Mouse (Mus musculus) cerebellum, postnatal 14 days (tissue): ENCODE measurements at regions not wholly inside any gene's neighbourhood (a gene's known extent, or its start where the extent isn't known, plus 50 kb on each side); places are given as distances from the start of the nearest gene placed in this dataset.

Experiments
- DNase-seq, 2 experiments: peaks; one replicate each; pipeline ENCODE4 v3.0.0; 2021; ENCODE audit warnings: mixed read lengths in 2 of 2

GRCm38 (mm10) chr9:50136636-50136985 lies 208.2 kb downstream of the Rpl10-ps3 start:
- DNase-seq: peak; percentile 40 to 67

- DNase-seq: peak; percentile 74 to 85
Observed at GRCm38 (mm10) chr9:50135939-50136635, 208.7 kb downstream of the Rpl10-ps3 start.

GRCm38 (mm10) chr9:50124241-50124640 lies 220.5 kb downstream of the Rpl10-ps3 start:
- no peak for DNase-seq

- peak; percentile 20 to 28 for DNase-seq
Observed at GRCm38 (mm10) chr9:50120820-50121599, 223.8 kb downstream of the Rpl10-ps3 start.

GRCm38 (mm10) chr9:50119412-50119811 lies 225.4 kb downstream of the Rpl10-ps3 start:
- DNase-seq: no peak

GRCm38 (mm10) chr9:50118578-50118977 lies 226.2 kb downstream of the Rpl10-ps3 start:
- DNase-seq: no peak

GRCm38 (mm10) chr9:50106551-50106950 lies 238.2 kb downstream of the Rpl10-ps3 start:
- DNase-seq: no peak

GRCm38 (mm10) chr9:50102766-50103165 lies 242.0 kb downstream of the Rpl10-ps3 start:
- no peak for DNase-seq

GRCm38 (mm10) chr9:50101061-50101460 lies 243.7 kb downstream of the Rpl10-ps3 start:
- no peak for DNase-seq

GRCm38 (mm10) chr9:50090968-50091367 lies 253.8 kb downstream of the Rpl10-ps3 start:
- no peak for DNase-seq

- no peak for DNase-seq
Observed at GRCm38 (mm10) chr9:50089916-50090315, 254.9 kb downstream of the Rpl10-ps3 start.

GRCm38 (mm10) chr9:50080205-50080604 lies 264.6 kb downstream of the Rpl10-ps3 start:
- no peak for DNase-seq

- DNase-seq: no peak
Observed at GRCm38 (mm10) chr9:50068576-50068975, 269.9 kb upstream of the Ncam1 start.

GRCm38 (mm10) chr9:50067729-50068225 lies 269.1 kb upstream of the Ncam1 start:
- DNase-seq: no peak

- DNase-seq: peak; percentile 52 to 61
Observed at GRCm38 (mm10) chr9:50064505-50065229, 265.9 kb upstream of the Ncam1 start.

- DNase-seq: peak; percentile 66 to 74
Observed at GRCm38 (mm10) chr9:50038231-50038630, 239.5 kb upstream of the Ncam1 start.

GRCm38 (mm10) chr9:50032322-50033158 lies 233.8 kb upstream of the Ncam1 start:
- no peak for DNase-seq

GRCm38 (mm10) chr9:50031318-50031717 lies 232.6 kb upstream of the Ncam1 start:
- peak in 1 of 2 experiments; percentile 9 for DNase-seq

- no peak for DNase-seq
Observed at GRCm38 (mm10) chr9:50029030-50029429, 230.3 kb upstream of the Ncam1 start.

- DNase-seq: no peak
Observed at GRCm38 (mm10) chr9:50028573-50028972, 229.8 kb upstream of the Ncam1 start.

- DNase-seq: no peak
Observed at GRCm38 (mm10) chr9:50024820-50025219, 226.1 kb upstream of the Ncam1 start.

- peak; percentile 28 to 44 for DNase-seq
Observed at GRCm38 (mm10) chr9:50013602-50014001, 214.9 kb upstream of the Ncam1 start.
